Mouse (Mus musculus): Measurements from ENCODE around the gene Kctd11. TPM values are rescaled to one million over a fixed set of nuclear protein-coding genes. Genes with fewer than 3 reads are reported as not detected.

Gene Kctd11
- total RNA-seq, 2 experiments from 2014 or later, result 3.1 to 3.8 TPM

DNA sequence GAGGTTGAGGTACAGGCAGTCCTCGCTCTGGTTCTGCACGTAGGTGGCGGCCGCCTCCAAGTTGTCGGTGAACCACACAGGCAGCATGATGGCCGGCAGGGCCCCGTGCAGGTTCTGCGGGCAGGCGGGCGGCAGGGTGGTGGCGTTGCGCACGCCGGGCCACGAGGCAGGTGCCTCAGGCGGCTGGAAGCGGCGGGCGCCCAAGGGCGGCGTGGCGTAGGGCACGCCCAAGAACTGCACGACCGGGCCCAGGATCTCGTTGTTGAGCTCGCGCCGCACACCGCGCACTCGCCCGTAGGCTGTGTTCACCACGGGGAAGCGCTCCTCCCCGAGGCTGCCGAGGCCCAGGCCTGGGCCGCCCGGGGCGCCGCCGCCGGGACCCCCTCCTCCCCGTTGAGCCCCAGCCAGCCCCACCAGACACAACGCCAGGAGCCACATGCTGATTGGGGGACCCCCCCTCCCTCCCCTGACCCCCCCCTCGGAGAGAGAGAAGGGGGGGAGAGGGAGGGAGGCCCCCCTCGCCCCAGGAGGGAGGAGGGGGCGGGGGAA is 47.1 kb downstream of the Kctd11 start:
- intact Hi-C loops (cut with DNase I), result no loop called here
- DNase-seq, result no peak

GRCm38 (mm10) chr11:69833554-69833953 is 47.7 kb downstream of the Kctd11 start:
- no peak for DNase-seq
- intact Hi-C loops (cut with DNase I), result no loop called here

DNA sequence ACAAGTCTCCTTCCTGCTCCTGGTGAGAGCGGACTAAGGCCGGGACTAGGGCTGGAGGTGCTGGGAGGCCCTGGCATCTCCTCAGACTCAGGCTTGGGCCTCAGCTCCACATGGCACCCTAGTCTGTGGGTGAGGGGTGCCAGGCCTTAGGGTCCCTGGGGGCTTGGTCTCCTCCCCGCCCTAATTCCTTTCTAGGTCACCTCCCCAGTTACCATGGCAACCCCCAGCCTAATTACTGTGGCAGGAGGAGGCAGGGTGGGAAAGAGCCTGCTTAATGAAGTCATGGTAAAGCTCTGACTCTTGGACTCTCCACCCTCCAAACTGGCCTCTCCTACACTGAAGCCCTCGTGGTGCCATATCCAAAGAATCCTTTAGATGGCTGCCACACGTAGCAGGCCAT is 52.4 kb downstream of the Kctd11 start:
- DNase-seq, result no peak
- intact Hi-C loops (cut with DNase I), result no loop called here

Small RNA genes lying within 50 kb of the gene (microRNA-seq; reads per million reads assigned to microRNA genes)
- gene Mir6924, result 0 reads per million in 2 experiments

Other genes with a start within 250 kb of the Kctd11 start
- gene Fxr2, start 248.4 kb downstream of the Kctd11 start, total RNA-seq (2021), result 10 to 100 TPM; 69.2 to 71.6 TPM
- not detected for gene Sox15, start 226.1 kb downstream of the Kctd11 start, total RNA-seq (2021)
- gene Mpdu1, start 218.8 kb downstream of the Kctd11 start, total RNA-seq (2021), result 10 to 100 TPM; 20.9 to 21.6 TPM
- 1 to 10 TPM; 5.6 to 7.5 TPM for gene Cd68, start 215.3 kb downstream of the Kctd11 start, total RNA-seq (2021)
- 100 to 1,000 TPM; 236 to 287 TPM for gene Eif4a1, start 209.0 kb downstream of the Kctd11 start, total RNA-seq (2021)
- gene Senp3, start 199.3 kb downstream of the Kctd11 start, total RNA-seq (2021), result 10 to 100 TPM; 39.7 to 42.1 TPM
- gene Tnfsf13, start 195.6 kb downstream of the Kctd11 start, total RNA-seq (2021), result 1 to 10 TPM; 2.7 to 3.2 TPM
- gene Tnfsf12, start 185.6 kb downstream of the Kctd11 start, total RNA-seq (2021), result 10 to 100 TPM; 14.8 to 20.2 TPM
- 1 to 10 TPM; 2.9 to 4.1 TPM for gene Tnfsfm13, start 185.3 kb downstream of the Kctd11 start, total RNA-seq (2021)
- 10 to 100 TPM; 35.6 to 37.5 TPM for gene Polr2a, start 122.8 kb downstream of the Kctd11 start, total RNA-seq (2021)
- gene Slc35g3, start 119.4 kb downstream of the Kctd11 start, total RNA-seq (2021), result under 1 TPM in 1 of 2 experiments, not detected in 1; 0.12 TPM
- 10 to 100 TPM; 36.5 to 43.3 TPM for gene Zbtb4, start 115.5 kb downstream of the Kctd11 start, total RNA-seq (2021)
- 1 to 10 TPM; 5.4 to 6.0 TPM for gene Chrnb1, start 85.5 kb downstream of the Kctd11 start, total RNA-seq (2021)
- 1 to 10 TPM; 2.6 to 2.8 TPM for gene Fgf11, start 79.5 kb downstream of the Kctd11 start, total RNA-seq (2021)
- gene Tmem102, start 75.8 kb downstream of the Kctd11 start, total RNA-seq (2021), result under 1 TPM; 0.54 to 0.65 TPM
- not detected for gene Gm39566, start 66.1 kb downstream of the Kctd11 start, total RNA-seq (2021)
- gene Spem2, start 62.9 kb downstream of the Kctd11 start, total RNA-seq (2021), result not detected
- not detected for gene Spem1, start 59.2 kb downstream of the Kctd11 start, total RNA-seq (2021)
- 10 to 100 TPM in 1 of 2 experiments, 1 to 10 TPM in 1; 7.9 to 10.4 TPM for gene Nlgn2, start 43.6 kb downstream of the Kctd11 start, total RNA-seq (2021)
- 100 to 1,000 TPM; 134 to 138 TPM for gene Tmem256, start 42.9 kb downstream of the Kctd11 start, total RNA-seq (2021)
- gene Plscr3, start 35.0 kb downstream of the Kctd11 start, total RNA-seq (2021), result 10 to 100 TPM; 34.0 to 35.9 TPM
- under 1 TPM in 1 of 2 experiments, not detected in 1; 0.24 TPM for gene Tnk1, start 22.7 kb downstream of the Kctd11 start, total RNA-seq (2021)
- gene Tmem95, start 3.4 kb downstream of the Kctd11 start, total RNA-seq (2021), result not detected
- gene Acap1, start 14.1 kb upstream of the Kctd11 start, total RNA-seq (2021), result 1 to 10 TPM; 2.3 to 6.8 TPM
- 1 to 10 TPM in 1 of 2 experiments, under 1 TPM in 1; 0.95 to 1.1 TPM for gene 2810408A11Rik, start 19.6 kb upstream of the Kctd11 start, total RNA-seq (2021)
- 10 to 100 TPM; 43.5 to 45.8 TPM for gene Neurl4, start 19.7 kb upstream of the Kctd11 start, total RNA-seq (2021)
- gene Gps2, start 32.5 kb upstream of the Kctd11 start, total RNA-seq (2021), result 10 to 100 TPM; 28.8 to 30.6 TPM
- gene Eif5a, start 40.6 kb upstream of the Kctd11 start, total RNA-seq (2021), result 100 to 1,000 TPM; 434 to 455 TPM
- 10 to 100 TPM; 14.4 to 21.8 TPM for gene Ybx2, start 54.4 kb upstream of the Kctd11 start, total RNA-seq (2021)
- 100 to 1,000 TPM; 206 to 234 TPM for gene Slc2a4, start 66.8 kb upstream of the Kctd11 start, total RNA-seq (2021)
- under 1 TPM in 1 of 2 experiments, not detected in 1; 0.48 TPM for gene Cldn7, start 83.4 kb upstream of the Kctd11 start, total RNA-seq (2021)
- 100 to 1,000 TPM; 143 to 147 TPM for gene Ctdnep1, start 99.8 kb upstream of the Kctd11 start, total RNA-seq (2021)
- 10 to 100 TPM; 52.4 to 59.0 TPM for gene Elp5, start 101.1 kb upstream of the Kctd11 start, total RNA-seq (2021)
- 100 to 1,000 TPM; 249 to 257 TPM for gene Gabarap, start 109.7 kb upstream of the Kctd11 start, total RNA-seq (2021)
- gene Phf23, start 114.4 kb upstream of the Kctd11 start, total RNA-seq (2021), result 10 to 100 TPM; 27.4 to 31.5 TPM
- gene Dvl2, start 119.2 kb upstream of the Kctd11 start, total RNA-seq (2021), result 1 to 10 TPM; 7.2 to 9.2 TPM
- 1,000 to 10,000 TPM; 1,350 to 1,353 TPM for gene Acadvl, start 134.0 kb upstream of the Kctd11 start, total RNA-seq (2021)
- gene Dlg4, start 135.5 kb upstream of the Kctd11 start, total RNA-seq (2021), result 10 to 100 TPM; 10.4 to 11.2 TPM
- not detected for gene Asgr1, start 172.7 kb upstream of the Kctd11 start, total RNA-seq (2021)
- under 1 TPM in 1 of 2 experiments, not detected in 1; 0.45 TPM for gene Asgr2, start 211.2 kb upstream of the Kctd11 start, total RNA-seq (2021)
- 1 to 10 TPM; 2.2 to 2.7 TPM for gene Mgl2, start 248.9 kb upstream of the Kctd11 start, total RNA-seq (2021)